Mouse (Mus musculus): ENCODE data around the gene Trim10.
"Not testable (repeated sequence)": the region's sequence is repeated elsewhere in the genome, so short reads cannot be mapped to it uniquely, and the experiment has no call there.

Trim10 gene

DNA sequence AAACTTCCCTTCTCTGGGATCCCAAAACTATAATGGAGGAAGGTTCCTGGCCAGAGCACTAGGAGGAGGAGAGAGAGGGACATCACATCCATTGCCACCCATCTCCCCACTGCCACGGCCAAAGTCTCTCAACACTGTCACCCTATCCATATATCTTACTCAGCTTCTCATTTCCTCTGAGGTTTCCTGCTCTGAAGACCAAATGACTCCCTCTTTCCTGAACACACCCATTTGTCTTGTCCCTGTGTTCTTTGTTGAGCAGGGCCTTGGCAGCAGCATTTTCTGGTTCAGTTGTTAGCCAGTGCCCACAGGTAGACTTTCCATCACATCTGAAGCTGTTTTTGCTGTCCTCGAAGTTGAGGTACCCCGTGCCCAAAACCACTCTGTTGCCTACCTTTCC lies 11.2 kb upstream of the Trim10 start:
- no peak for DNase-seq (ENCODE audit: low read depth, low spot score)

DNA sequence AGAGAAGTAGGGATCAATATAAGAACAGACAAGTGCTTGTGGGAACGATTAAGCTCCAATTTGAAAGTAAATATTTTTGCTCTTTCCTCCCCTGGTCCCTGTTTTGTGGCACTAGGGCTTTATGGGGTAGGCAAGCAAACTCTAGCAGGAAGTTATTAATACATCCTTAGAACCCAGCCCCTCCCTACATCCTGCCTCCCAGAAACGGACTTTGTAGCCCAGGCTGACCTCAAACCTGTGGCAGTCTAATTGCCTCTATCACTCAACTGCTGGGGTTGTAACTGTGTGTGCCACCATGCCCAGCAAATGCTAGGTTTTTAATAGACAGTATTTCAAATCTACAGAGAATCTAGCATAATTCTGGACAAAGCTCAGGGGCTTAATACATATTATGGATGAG lies 7.7 kb upstream of the Trim10 start:
- DNase-seq (ENCODE audit: low read depth, low spot score): no peak

DNA sequence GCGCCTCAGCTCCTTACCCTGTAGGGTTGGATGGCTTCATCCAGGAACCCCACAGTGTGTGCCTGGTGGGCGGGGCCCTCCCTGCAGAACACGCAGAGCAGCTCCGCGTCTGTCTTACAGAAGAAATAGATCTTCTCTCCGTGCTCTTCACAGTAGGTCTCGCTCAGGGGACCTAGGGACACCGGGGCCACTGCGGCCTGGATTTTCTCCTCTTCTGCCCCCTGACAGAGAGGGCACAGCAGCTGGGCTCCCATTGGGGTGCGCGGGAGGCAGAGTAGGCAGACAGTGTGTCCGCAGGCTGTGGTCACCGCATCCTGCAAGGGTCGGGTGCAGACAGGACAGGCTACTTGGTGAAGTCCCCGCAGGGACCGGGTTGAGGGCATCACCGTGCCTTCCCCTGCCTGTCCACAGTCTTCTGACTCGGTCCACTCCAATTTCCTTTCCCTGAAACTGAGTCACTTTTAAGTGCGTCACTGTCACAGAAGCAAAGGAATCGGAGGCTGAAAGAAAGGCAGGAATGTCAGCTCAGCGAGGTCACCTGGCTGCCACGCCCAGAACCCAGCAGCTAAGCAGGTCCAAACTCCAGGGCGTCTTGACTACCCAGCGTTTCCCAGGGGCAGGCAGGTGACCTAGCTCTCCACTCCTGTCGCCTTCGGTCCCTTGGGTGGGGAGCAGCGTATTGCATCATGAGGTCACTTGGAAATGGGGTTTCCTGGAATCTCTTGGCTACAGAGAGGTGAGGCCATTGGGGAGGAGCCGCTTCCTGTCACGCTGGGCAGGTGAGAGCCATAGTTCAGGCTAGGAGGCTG lies 2.5 kb upstream of the Trim10 start, which contains the start of gene Trim15:
Gene Trim15, minus strand, starts transcription at position 492 of the 809 bp plus-strand sequence.
- DNase-seq (ENCODE audit: low read depth, low spot score): no peak

DNA sequence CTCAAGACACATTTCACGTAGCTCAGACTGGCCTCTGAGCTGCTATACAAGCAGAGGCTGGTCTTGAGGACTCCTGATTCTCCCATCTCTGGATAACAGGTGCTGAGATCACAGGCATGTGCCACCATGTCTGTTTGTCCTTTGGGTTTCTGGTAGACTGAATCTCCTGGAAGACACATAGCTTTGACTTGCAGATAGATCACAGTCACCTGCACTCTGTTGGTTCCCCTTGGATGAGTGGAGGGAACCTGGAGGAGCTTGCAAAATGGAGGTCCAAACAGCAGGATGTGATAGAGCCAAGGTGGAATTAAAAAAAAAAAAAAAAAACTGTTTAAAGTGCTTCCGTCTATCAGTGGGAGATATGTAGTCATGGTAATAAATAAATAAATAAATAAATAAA lies 538 bp upstream of the Trim10 start:
- no peak for DNase-seq (ENCODE audit: low read depth, low spot score)

DNA sequence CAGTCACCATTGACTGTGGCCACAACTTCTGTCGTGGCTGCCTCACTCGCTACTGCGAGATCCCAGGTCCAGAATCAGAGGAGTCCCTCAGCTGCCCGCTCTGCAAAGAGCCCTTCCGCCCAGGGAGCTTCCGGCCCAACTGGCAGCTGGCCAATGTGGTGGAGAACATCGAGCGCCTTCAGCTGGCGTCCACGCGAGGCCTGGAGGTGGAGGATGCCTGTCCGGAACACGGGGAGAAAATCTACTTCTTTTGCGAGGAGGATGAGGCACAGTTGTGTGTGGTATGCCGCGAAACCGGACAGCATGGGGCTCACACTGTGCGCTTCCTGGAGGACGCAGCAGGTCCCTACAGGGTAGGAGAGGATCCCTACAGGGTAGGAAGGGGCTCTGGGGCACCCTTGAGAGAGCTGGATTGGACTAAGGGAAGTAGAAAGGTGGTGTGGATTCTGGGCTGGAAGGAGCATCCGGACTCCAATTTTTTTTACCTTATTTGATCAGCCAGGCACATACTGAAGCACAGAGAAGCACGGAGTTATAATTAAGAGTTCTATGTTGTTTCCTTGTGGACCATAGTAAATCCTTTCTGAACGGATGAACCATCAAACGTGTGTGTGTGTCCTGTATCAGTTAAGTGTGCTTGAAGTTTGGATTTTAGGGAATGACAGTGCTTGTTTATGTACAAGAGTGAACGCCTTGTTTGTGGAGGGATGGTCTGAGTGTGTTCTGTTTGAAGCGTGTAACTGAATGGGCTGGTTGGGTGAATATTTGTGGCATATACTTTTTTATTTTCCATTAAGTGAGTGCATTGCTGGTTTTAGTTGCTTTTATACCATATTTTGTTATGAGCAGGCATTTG lies 809 bp downstream of the Trim10 start:
- DNase-seq (ENCODE audit: low read depth, low spot score): no peak

DNA sequence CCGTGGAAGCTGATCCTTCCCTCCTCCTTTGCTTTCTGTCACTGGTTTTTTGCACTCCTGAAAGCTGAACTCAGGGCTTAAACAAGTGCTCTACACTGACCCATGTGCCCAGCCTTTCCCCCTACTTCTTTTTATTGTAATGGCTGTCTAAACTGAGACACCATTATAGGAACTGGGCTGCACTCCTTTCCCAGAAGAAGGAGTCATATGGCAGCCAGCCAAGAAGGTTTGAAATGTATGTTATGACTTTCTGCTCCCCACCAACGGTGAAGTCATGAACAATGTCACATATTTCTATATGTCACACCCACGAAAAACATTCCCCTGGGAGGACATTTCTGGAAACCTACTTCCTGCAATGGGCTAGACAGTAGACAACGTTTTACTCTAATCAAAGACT lies 5.3 kb downstream of the Trim10 start:
- no peak for DNase-seq (ENCODE audit: low read depth, low spot score)

DNA sequence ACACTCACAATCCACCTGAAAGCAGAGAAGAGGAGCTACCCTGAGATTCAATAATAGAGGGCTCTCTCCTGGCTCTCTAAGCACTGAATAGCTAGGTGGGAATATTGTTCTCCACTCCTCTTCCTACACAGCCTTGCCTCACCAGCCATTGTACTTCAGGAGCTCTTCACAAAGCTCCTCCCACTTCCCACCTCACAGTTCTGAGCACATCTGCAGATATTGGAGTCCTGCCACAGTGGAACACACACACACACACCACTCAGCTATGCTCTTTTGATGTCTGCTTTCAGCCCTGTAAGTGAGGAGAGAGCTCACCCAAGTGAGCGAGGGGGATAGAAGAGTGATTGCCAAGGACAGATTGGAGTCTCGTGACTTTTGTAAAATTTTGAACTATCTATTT lies 14.0 kb downstream of the Trim10 start:
- no peak for DNase-seq (ENCODE audit: low read depth, low spot score)

DNA sequence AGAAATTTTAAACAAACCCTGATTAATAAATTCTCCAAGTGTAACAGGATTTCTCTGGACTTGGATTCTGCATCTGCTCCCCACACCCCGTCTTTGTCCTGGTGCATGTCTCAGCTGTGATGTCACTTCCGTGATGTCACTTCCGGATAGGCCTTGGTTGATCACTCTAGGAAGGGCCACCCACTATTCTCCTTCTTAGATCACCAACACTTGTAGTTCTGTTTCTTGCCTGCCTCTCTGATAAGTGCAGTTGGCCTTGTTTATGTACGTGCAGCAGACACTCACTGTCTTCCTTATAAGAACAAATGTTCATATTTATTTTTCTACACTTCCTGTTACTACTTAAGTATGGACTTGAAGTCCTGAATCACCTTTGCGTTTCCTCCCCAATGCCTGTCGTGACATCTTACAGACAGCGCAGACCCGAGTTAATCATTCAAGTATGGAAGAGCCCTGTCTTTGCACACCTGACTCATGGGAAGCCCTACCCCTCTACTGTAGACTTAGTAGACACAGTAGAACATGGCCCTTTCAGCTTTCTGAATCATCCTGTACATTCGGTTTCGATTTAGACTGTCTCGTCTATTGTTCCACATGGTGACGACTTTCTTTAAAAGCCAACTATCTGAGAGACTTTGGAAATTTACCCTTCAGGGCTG lies 15.9 kb downstream of the Trim10 start:
- no peak for DNase-seq (ENCODE audit: low read depth, low spot score)

DNA sequence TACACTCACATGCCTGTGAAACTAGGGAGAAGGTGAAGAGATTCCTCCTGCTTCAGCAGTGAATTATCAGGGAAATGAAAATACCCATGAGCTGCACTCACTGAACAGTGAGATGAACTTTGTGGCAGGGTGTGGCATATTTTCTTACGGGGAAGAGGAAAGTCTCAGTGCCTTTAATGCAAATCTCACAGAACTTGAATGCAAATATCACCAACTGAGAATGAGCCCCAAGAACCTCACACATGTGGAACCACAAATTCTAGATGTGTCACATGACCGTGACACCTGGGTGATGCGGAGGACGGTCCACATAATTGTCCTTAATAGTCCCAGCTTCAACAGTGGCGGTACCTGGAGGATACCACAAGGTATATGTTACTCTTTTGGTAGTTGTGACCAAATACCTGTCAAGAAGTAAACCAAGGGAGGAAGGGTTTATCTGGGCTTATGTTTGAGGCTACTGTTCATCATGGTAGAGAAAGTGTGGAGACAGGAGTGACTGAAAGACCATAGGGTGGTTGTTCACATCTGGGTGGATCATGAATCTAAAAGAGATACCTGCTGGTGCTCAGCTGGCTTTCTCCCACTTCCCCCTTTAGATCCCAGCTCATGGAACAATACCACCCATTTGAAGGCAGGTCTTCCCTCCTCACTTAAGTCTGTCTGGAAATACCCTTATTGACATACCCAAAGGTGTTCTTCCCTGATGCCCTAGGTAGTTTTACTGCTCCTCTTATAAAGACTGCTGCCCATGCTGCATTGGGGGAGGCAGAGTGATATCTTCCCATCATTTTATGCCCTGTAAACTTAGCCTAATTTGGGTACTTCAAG lies 20.9 kb downstream of the Trim10 start, which contains the start of gene Trim40:
Gene Trim40, minus strand, starts transcription at position 51 of the 831 bp plus-strand sequence.
- no peak for DNase-seq (ENCODE audit: low read depth, low spot score)

DNA sequence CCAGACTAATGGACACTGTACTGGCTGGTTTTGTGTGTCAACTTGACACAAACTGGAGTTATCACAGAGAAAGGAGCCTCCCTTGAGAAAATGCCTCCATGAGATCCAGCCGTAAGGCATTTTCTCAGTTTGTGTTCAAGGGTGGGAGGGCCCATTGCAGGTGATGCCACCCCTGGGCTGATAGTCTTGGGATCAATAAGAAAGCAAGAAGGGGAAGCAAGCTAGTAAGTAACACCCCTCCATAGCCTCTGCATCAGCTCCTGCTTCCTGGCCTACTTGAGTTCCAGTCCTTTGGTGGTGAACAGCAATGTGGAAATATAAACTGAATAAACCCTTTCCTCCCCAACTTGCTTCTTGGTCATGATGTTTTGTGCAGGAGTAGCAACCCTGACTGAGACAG lies 22.1 kb downstream of the Trim10 start:
- DNase-seq (ENCODE audit: low read depth, low spot score): not testable (repeated sequence)

DNA sequence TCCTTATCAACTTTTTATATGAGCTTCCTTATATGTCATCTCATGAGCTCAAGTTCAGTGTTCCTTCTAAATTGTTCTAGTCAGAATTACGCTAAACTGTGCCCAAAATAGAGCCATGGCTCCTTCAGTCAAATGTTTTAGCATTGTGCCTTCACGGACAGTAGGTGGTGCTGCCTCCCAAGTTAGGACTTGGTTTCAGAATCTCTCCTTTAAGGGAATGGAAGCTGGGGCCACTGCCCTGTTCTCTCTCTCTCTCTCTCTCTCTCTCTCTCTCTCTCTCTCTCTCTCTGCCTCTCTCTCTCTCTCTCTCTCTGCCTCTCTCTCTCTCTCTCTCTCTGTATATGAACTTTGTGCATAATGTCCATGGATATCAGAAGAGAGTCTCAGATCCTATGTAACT lies 23.0 kb downstream of the Trim10 start:
- no peak for DNase-seq (ENCODE audit: low read depth, low spot score)

DNA sequence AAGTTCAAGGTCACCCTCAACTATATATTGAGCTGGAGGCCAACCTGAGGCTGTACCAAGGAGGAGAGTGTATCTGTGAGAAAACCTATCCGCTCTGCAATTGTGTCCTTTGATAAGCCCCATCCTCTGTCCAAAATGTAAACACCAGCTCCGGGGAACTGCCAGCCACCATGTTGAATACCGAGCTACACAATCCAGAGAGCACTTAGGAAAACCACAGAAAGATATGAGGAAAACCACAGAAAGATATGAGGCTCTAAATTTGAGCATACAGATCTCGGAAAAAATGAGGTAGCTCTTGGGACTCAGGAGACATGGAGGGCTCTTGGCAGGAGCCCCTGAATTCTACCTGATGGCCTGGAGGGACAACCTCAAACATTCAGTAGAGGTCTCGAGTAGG lies 24.0 kb downstream of the Trim10 start:
- DNase-seq (ENCODE audit: low read depth, low spot score): no peak

DNA sequence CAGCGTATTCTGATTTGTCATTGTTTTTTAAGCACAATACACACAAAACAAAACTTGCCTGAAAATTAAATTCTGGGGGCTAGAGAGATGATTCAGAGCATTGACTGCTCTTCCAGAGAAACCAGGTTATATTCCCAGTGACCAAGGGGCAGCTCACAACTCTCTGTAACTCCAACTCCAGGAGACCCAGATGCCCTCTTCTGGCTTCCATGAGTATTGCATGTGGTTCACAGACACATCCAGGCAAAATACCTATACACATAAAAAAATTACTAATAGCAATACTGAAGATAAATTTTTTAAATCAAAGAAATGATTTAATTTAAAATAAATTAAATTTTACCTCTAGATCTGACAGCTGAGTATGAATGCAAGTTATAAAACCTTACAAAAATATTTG lies 27.2 kb downstream of the Trim10 start:
- DNase-seq (ENCODE audit: low read depth, low spot score): no peak

DNA sequence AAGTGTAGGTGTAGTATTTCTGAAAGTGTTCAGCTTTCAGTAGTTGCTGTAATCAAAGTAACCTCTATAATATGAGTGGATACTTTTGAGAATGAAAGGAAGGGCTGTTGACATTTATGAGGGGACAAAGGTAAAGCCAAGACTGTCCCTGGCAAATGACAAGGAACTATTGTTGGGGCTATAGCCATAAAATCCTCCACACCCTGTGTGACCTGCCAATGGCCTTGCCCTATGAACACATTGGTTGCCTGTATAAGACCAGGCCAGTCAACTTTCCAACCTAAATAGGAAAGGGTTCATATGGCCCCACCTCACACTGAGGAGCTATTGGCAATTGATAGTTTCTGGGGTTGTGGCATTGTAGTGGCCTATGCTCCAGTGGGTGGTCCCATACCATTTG lies 27.7 kb downstream of the Trim10 start:
- DNase-seq (ENCODE audit: low read depth, low spot score): no peak

DNA sequence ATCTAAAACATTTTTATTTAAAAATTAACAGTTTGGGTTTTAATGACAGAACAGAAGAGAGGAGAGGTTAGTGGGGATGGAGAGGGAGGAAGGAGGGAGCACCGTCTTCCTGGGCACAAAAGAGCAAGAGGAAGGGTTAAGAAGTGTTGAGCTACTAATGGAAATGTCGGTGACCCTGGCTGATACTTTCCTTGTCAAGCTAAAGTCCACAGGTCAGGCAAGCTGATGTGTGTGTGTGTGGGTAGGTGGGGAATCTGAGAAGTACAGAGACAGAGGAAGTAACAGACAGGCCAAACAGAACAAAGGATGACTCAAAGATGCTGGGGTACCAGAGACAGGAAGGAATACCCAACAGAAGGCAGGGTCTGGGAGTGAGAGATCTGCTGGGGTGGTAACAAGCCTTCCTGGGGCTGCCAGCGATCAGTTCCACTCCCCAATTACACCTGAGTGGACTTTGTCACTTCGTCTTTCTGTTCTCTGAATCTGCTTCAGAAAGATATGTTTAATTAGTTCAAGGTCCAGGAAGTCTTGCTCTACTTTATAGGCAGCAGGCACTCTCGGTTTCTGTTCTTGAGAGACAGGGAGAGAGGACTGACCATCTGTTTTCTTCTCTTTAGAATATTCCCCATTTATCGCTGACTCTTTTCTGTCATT lies 28.3 kb downstream of the Trim10 start, which contains the start of gene Trim31:
Gene Trim31, plus strand, starts transcription at position 567 of the 654 bp plus-strand sequence.
- no peak for DNase-seq (ENCODE audit: low read depth, low spot score)

DNA sequence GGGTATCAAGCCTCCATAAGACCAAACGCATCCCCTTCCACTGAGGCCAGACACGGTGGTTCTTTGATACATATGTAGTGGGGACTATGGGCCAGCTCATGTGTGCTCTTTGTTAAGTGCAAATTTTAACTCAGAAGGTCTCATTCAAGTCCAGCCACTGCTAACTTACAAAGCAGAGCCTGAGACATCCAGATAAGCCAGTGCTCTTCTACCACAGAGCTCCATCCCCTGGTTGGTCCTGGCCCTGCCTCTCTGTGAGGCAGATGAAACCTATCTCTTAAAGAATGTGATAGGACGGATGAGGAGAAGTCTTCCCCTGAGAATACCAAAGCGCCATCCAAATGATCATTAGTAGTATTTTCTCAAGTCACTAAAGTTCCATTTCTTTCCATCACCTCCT lies 30.0 kb downstream of the Trim10 start:
- DNase-seq (ENCODE audit: low read depth, low spot score): no peak

DNA sequence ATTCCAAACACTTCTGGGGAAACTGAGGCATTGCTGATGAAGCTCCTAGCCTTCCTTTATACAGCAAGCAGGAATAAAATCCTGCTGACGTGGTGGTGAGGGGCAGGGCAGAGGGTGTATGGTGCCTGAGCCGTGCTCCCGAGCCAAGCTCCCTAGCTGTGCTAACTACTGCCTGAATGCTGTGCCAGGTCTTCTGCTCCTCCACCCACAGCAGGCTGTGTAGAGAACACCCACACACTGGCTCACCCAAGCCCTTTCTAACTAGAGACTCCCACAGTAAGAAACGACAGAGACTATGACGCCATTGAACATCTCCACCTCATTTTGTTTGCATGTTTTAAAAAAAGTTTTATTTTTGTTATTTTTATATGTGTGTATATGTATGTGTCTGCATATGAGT lies 30.6 kb downstream of the Trim10 start:
- no peak for DNase-seq (ENCODE audit: low read depth, low spot score)

DNA sequence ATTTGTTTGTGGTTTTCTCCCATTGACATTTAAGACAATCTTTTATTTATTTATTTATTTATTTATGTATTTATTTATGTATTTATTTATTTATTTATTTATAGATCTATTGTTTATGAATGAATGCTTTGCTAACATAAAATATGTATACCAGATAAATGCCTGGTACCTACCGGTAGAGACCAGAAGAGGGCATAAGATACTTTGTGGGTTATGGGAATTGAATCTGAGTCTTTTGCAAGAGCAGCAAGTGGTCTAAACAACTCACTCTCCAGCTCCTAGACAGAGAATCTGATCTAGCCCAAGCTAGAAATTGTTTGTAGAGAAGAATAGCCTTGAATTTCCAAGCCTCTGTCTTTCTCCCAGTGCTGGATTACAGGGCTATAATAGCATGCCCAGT lies 31.3 kb downstream of the Trim10 start:
- DNase-seq (ENCODE audit: low read depth, low spot score): no peak

DNA sequence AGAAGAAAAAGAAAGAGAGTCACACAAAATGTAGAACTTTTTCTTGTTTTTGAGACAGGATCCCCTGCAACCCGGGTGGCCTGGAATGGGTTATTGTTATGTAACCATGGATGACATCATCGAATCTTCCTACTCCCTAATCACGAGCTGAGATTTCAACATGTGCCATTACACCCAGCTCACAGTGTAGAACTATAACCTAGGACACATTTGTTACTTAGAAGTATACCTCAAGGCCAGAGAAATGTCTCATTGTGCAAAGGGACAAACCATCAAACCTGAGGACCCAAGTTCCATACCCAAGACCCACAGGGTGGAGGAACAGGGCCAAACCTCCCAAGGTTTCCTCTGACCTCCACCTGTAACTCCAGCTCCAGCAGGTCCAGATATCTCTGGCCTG lies 34.3 kb downstream of the Trim10 start:
- DNase-seq (ENCODE audit: low read depth, low spot score): no peak

DNA sequence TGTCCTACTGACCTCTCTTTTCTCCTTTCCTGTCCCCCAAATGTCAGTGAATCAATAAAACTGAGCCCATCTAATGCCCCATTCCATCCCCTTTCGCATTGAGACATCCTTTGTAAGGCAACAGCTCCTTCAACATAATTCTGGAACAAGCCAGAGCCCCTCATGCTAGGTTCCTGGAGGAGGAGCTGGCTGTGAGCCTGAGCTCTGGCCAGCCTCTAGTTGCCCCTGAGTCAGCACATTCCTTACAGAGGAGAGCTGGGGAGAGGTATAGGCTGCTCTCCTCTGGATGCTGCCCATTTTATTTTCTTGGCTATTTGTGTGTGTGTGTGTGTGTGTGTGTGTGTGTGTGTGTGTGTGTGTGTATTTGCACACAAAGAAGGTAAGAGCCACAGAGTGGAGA lies 38.9 kb downstream of the Trim10 start:
- no peak for DNase-seq (ENCODE audit: low read depth, low spot score)

DNA sequence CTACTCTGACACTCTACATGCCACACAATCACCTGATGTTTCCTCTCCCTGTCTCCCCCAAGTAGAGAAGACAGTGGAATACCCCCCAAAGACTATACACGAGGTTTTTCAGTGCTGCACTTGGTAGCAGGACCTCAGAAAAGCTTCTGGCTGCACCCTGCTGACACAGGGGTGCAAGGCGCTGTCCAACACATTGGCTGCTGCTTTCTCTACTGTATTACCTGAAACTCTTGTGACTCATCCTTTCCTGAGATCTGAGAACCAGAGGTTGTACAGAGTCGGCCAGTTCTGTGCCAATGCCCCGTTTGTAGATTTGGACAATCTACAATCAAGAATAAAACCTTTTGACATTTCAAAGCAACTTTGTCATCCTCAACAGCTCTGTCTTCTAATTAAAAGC lies 40.4 kb downstream of the Trim10 start:
- DNase-seq (ENCODE audit: low read depth, low spot score): no peak
